Mouse (Mus musculus) testis, postnatal 14 days (tissue): ENCODE measurements around the gene Ubap2l.

Source experiments
- DNase-seq: peaks from one replicate; pipeline ENCODE4 v3.0.0; 2021; ENCODE audit warnings: low spot score

The Ubap2l gene

DNA sequence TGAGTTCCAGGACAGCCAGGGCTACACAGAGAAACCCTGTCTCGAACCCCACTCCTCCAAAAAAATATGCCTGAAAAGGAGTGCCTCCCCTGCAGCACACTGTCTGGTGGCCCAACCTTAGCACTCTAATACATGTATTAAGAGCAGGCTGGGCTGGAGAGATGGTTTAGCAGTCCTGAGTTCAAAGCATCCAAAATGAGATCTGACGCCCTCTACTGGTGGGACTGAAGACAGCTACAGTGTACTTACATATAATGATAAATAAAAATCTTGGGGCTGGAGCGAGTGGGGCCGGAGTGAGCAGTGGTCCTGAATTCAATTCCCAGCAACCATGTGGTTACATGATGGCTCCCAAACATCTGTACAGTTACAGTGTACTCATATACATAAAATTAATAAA is 85.5 kb downstream of the Ubap2l start:
- DNase-seq, result no peak

DNA sequence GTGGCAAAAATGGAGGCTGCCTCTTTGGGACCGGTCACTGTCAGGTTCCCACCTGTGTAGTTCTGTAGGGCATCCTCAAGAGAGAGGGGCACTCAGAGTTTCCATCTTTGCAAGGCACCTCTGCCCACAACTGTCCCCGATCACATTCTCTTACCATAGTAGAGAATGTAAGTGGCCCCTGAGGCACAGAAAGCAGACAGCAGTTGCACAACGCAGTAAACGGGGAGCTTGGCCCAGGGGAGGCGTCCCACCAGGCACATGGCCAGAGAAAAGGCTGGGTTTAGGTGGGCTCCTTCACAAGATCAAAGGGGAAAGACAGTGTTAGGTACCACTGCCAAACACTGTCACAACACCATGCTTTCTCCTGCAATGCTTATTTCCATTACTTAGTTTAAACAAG is 86.5 kb downstream of the Ubap2l start:
- DNase-seq, result no peak

DNA sequence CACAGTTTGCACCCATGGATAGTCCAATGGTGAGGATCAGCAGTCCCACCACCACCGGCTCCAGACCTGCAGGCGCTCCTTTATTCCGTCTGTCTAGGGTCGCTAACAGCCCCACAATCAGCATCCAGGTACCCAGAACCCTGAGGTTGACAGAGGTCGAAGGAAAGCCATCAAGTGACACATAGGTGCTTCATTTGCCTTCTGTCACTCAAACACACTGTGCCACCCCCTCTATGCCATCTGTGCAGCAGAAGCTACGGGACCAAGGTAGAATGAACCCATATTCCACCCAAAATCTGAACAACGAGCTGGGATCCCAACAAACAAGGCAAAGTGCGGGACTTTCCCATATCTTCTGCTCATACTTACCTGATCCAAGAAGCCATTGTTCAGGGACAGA is 86.9 kb downstream of the Ubap2l start:
- DNase-seq, result no peak

DNA sequence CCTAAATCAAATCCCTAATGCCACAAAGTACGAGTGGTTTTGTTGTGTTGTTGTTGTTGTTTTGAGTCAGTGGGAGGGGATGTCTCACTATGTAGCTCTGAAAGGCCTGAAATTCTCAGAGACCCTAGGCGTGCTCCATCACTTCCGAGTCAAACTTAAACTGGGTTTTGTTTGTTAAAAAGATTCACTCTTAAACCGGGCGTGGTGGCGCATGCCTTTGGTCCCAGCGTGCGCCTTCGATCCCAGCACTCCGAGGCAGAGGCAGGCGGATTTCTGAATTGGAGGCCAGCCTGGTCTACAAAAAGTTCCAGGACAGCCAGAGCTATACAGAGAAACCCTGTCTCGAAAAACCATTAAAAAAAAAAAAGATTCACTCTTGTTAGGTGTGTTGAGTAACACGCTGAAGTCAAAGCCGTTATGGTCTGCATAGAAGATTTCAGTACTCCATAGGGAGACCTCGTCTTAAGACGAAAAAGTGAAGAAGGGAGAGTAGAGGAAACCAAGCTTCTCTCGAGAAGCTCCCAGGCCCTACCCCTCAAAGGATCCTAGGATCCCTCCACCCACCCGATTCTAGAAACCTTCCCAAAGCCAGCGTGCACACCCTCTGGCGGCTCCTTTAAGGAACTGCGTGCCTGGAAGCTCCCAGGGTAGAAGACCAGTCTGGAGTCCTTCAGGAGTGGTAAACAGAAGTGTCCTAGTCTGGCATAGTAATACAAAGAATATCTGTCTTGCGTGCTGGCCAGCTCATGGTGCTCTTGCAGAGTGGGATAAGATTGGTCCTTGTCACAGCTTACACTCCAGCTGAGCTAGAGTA is 88.3 kb downstream of the Ubap2l start:
- peak; percentile 57 for DNase-seq

DNA sequence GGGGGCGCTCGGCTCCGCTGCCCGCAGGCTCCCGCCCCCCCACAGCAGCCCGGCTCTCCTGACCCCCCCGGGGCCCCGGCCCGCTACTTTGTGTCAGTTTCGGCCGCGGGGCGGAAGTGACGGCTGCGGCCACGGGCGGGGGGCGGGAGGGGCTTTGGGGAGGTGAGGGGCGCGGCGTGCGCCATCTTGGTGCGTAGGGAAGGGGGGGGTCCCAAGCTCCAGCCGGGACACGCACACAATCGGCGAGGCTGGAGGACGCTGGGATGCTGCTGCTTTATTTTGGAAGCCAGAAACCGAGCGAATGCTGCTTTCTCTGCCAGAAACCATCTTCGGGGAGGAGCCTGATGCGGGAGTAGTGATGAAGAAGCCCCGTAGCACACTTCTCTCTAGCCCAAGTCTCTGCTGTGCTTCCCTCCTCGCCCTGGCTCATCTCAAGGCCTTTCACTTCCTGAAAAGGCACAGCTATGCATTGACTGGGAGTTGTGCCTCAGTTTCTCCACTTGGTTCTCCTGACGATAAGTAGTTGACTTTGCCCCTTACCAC is 89.1 kb downstream of the Ubap2l start, which contains the start of gene Atp8b2:
TSS of gene Atp8b2 (minus strand) at position 288 of the 543 bp plus-strand sequence.
- DNase-seq, result peak; percentile 83

DNA sequence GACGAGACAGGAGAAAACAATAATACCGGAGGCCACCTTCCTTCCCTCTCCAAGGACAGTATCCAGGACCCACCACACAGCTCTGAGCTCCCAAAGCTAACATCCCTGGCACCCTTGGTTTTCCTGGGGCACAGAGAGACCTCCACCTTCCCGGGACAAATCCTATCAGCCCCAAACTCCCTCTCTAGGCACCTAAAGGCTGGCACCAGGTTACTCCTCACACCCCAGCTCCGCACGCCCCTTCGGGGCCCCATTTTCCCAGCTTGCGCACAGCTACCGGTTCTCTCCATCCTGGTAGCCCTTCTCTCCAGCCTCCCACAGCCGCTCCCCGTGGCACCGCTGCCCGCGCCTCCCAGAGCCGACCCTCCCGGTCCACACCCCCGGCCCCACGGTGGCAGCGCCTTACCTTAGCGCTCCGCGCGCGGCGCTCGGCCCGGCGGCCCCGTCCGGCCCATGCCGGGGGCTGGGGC is 89.6 kb downstream of the Ubap2l start:
- no peak for DNase-seq

DNA sequence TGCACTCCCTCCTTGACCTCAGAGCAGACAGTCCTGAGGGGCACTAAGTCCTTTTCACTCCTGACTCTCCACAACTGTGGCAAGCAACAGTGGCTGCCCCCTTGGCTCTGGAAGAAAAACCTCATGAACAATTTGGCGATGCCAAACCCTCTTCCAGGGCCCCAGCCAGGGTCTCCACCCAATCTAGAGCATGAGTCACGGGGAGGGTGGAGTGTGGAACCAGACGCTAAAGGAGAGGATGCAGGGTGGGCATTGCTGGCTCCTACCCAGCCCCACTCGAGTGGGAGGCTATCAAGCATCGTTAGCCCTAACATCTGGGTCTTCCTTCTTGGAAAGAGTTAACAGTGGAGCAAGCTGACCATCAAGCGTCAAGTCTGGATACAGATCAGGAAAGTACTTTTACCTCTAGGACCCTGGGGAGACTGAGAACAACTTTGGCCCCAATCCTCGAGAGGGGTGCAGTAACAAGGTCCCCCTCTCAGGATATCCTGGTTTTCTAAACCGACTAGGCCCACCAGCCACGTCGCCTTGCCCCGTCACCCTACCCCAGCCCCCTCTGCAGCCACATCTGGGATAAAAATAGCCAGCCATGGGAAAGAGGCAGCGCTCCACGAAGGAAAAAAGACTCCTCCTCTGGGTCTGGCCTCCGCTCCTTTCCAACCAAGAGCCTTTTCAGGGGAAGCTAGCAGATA is 90.2 kb downstream of the Ubap2l start:
- peak; percentile 40 for DNase-seq

DNA sequence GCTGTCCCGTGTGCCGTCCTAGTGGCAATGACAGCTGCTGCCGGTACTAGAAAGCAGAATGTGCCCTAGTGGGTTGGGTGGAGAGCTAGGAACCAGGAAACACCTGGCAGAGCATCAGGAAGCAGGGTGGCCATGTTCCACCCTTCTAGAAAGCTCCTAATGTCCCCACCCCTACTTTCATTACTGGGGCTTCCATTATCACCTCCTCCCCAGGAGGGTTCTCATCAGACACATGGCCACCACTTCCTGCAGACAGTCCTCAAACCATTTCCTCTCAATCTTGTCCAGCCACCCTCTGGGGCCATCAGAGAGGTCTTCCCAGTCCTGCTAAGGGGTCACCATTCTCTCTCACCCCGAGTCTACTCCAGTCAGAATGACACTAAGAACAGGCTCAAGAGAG is 91.0 kb downstream of the Ubap2l start:
- DNase-seq, result no peak

DNA sequence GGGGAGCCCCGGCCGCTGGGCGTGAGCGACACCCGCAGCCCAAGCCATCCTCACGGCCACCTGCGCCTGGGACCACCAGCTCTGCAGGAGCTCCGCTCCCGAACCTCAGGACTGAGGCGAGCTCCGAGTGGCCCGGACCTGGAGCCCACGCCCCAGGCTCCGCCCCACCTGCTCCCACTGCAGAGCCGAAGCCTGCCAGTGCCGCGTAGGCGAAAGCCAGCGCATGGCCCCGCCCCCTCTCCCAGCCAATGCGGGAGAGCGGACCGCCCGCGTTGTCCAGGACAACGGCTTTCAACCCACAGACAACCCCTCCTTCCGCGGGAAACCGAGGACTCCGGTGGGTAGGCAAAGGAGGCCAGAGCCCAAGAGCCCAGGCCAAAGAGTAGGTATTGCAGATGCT is 92.0 kb downstream of the Ubap2l start:
- peak; percentile 92 for DNase-seq

DNA sequence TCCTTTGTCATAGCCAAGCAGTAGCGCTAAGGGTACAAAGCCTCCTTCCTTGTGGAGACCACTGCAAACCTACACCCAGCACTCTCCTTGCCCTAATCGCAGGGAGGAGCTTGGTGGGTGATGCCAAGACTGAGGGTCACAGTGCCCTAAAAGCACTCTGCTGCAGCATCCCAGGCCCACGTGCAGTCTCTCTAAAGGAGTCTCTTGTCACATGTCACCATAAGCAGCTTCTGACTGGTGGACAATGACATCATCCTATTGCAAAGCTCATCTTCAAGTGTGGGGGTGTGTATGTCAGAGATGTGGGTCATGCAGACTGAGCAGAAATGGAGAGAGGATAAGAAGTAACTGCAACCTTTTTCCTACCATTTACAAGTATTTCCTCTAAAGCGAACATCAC is 93.0 kb downstream of the Ubap2l start:
- DNase-seq, result peak; percentile 65

DNA sequence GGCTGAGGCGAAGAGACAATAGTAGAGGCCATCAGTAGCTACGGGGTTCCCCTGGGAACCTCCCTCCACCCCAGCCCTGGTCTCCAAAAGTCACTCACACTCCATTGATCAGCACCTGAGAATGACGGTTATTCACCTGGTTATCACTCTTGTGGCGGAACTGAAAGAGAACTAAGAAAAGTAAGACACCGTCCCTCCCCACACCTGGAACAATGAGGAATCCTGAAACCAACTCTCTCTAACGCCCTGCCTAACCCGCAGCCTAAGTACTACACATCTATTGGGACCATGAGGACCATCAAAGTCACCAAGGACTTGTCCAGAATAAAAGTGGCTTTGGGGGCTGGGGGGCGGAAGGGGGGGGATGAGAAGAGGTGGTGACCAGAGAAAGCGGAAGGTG is 94.5 kb downstream of the Ubap2l start:
- DNase-seq, result no peak

DNA sequence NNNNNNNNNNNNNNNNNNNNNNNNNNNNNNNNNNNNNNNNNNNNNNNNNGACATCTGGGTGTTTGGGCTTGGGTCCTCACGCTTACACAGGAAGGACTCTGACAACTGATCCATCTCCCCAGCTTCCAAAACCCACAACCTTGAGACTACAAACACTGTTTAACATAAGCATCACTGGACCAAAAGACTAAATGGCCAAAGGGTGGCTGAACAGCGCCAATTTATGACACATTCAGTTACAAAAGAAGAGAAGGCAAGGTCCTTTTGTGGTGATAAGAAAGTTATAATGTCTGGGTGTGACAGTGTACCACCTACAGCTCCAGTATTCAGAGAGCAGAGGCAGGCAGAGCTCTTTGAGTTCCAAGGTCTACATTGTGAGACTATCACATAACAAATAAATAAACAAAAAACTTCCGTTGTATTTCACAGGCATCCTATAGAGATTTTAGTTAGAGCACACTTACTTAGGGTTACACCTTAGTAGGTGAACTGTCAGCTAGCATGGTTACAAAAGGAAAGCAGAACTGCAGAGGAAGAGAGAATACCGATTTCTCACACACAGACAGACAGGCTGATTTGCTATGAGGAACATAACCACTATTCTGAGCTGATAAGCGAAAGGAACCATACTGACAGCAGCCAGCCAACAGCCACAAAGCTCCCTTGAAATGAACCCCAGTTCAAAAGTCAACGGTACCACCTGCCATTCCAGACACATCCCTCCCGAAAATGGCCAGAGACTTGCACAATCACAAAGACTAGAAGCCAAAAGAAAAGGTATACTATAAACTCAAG is 96.1 kb downstream of the Ubap2l start:
- no peak for DNase-seq

DNA sequence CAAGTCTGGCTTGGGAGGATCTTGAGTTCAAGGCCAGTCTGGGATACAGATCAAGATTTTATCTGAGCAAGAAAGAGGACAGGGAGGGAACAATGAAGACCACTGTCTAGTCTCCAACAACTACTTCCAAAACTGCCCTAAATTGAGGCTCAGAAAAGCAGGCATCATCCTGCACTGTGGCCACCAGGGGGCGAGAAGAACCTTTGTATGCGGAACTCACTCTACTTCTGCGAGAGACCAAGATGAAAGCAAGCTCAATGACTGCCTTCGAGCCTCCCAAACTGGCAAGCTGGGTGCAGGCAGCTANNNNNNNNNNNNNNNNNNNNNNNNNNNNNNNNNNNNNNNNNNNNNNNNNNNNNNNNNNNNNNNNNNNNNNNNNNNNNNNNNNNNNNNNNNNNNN is 99.0 kb downstream of the Ubap2l start:
- no peak for DNase-seq
